Mouse (Mus musculus) liver, embryonic 14.5 days (tissue): ENCODE measurements at regions not wholly inside any gene's neighbourhood (a gene's known extent, or its start where the extent isn't known, plus 50 kb on each side); places are given as distances from the start of the nearest gene placed in this dataset.

Experiments
- CTCF ChIP-seq: IDR thresholded peaks from 2 replicates; pipeline ENCODE4 v1.5.1; 2016; ENCODE audit warnings: antibody characterized with exemption, low read depth, control low read depth
- EP300 ChIP-seq: IDR thresholded peaks from 2 replicates; pipeline ENCODE4 v1.6.1; 2016; ENCODE audit warnings: antibody characterized with exemption, low read depth

- TF ChIP-seq CTCF (no peak), EP300 (no peak)
Measured at GRCm38 (mm10) chr1:124338648-124339047, 293.3 kb upstream of the Dpp10 start.
